Mouse (Mus musculus) T-helper 17 cell (primary cell): ENCODE results near the gene Akr1e1.
"Not testable (repeated sequence)": the region's sequence is repeated elsewhere in the genome, so short reads cannot be mapped to it uniquely, and the experiment has no call there.

Source experiments
- in situ Hi-C, 2 experiments: fragments of 300-600 bp; cut with MboI, MseI; formaldehyde crosslinking; loops; 1 replicate in 1 of 2; 2 replicates in 1 of 2; pipeline ENCODE4 v1.15.1; 2025; ENCODE audit warnings: high pct_unique_total_duplicates in 2 of 2

The Akr1e1 gene

GRCm38 (mm10) chr13:4608961-4609409, at the start of gene Akr1e1:
Gene Akr1e1 (minus strand): TSS chr13:4609174.
- in situ Hi-C loops, result no loop called here

- in situ Hi-C loops, result loop anchor here in 1 of 2 experiments (25.0 kb wide), 1 partner anchor 1829 kb away; no protein-coding TSS in a partner anchor
These were observed 49.4 kb upstream of the Akr1e1 start for GRCm38 (mm10) chr13:4658346-4658745.

DNA sequence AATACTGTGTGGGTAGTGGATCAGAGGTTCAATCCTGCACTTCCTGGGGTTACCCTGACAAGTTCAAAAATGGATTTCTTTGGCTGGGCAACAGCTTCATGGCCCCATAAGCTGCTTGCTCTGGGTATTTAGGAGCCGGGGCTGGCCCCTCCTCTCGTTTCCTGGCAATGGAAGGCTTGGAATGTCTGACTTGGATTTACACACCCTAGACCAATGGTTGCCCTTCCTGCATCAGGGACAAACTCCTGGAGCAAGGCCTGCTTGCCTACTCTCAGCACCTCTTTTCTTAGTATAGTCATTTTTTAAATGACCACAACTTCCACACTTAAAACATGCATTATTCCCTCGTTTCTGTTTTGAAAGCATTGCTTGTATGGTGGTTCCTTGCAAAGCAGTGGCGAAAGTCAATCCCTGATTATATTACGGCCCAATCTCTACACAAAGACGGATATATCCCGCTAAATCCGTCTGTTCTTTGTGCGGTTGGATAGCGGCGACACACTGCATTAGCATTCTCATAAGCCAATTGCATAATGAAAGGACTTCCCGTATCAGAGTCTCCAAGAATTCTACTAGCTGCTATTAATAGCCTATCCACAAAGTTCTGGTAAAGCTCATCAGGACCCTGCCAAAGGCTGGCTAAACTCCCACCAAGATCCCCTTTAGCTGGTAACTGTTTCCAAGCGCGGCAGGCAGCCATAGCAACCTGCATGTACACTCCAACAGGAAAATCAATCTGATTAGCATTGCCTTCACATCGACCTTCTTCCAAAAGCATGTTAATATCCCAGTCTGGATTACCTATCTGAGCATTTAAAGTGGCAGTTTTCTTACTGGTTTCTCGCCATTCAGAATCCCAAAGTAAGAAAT, 47.5 kb upstream of the Akr1e1 start:
- in situ Hi-C loops, result loop anchor here in 1 of 2 experiments (25.0 kb wide), 1 partner anchor 1831 kb away; no protein-coding TSS in a partner anchor

DNA sequence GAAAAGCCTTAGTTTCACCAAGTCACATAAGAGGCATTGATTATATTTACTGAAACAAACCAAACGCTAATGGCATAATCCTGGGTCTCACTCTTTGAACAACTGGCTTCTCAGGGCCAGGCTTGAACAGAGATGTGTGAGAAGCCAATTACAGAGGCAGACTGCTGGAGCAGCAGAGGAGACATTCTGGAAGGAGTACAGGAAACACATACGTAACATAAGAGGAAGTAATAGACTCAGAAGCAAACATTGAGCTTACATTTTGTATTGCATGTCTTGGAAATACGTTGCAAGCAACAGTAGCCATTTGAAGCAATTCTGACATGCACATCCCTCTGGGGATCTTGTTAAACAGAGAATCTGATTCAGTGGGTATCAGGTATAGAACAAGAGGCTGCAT, 41.2 kb upstream of the Akr1e1 start:
- in situ Hi-C loops, result loop anchor here in 1 of 2 experiments (25.0 kb wide), 1 partner anchor 1837 kb away; no protein-coding TSS in a partner anchor

DNA sequence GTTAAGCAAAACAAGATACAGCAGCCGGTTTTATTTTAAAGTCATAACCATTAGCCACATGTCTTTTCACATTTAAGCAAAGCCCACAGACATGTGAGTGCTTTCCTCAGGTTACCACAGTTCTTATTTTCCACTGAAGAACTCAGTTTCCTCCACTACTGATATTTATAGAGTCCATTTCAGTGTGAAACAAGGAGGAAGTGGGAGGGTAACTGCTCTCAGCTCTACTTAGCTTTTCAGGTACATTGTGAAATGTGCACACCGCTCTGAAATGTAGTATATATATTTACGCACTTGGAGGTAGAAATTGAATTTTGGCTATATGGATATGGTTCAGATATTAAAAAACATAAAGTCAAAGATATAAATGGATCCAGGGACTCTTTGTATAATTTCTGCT, 36.3 kb upstream of the Akr1e1 start:
- in situ Hi-C loops, result no loop called here

DNA sequence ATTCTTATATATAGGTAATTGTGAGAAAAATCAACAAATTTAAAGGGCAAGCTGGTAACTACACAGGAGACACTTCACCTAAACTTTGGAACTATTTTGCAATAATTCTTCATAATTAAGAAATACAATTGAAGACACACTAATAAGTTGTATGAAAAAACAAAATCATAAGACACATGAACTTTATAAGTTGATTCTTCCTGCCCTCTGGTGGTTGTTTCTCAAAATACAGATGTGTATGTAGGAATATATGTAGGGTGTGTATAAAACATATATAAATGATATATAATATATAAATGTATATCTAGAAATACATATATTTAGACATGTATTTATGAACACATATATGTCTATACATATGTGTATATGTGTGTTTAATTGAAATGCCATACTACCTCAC, 1.9 kb upstream of the Akr1e1 start:
- in situ Hi-C loops, result loop anchor here in 1 of 2 experiments (5.0 kb wide), 1 partner anchor 504 kb away; no protein-coding TSS in a partner anchor

GRCm38 (mm10) chr13:4608530-4608929, 444 bp downstream of the Akr1e1 start:
- in situ Hi-C loops, result no loop called here

GRCm38 (mm10) chr13:4606821-4607220, 2.2 kb downstream of the Akr1e1 start:
- in situ Hi-C loops, result no loop called here

GRCm38 (mm10) chr13:4603431-4603830, 5.5 kb downstream of the Akr1e1 start:
- in situ Hi-C loops, result not testable (repeated sequence)

GRCm38 (mm10) chr13:4576921-4577320, 32.1 kb downstream of the Akr1e1 start:
- in situ Hi-C loops, result loop anchor here in 1 of 2 experiments (25.0 kb wide), 1 partner anchor 465 kb away; no protein-coding TSS in a partner anchor

GRCm38 (mm10) chr13:4573871-4574270, 35.1 kb downstream of the Akr1e1 start, which contains the start of gene Akr1c21:
Gene Akr1c21 (plus strand): TSS chr13:4574075.
- in situ Hi-C loops, result no loop called here

GRCm38 (mm10) chr13:4565996-4566395, 43.0 kb downstream of the Akr1e1 start:
- in situ Hi-C loops, result no loop called here

DNA sequence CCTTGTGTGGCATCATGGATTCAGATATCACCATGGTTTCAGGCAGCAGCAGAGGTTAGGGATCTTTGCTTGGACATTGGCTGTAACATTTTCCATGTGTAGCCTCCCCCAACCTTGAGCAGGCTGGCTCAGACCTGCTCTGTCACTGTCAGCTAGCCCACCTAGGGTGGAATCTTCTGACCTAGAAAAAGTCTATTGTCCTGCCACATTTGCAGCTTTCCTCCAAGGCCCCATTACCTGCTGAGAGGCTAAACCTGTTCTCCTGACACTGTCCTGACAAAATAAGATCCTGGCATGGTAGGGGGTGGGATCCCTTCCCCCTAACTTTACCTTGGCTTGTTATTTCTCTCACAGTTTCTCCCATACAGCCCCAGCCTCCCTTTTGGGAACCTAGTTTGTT, 48.5 kb downstream of the Akr1e1 start:
- in situ Hi-C loops, result no loop called here

DNA sequence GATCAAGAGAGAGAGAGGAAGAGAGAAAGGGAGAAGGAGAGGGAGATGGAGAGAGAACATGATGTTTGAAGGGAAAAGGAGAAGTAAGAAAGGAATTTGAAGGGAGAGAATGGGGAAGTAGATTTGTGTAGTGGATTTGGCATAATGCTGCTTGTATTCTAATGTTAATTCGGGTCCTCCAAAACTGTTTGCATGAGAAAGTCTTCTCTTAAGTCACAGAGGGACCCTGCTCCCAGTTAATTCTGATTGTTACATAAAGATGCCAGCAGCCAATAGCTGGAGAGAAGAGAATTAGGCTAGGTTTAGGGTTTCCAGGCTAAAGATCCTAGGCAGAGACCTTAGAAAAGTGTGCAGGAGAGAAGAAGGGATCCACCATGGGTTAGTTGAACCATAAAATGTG, 49.8 kb downstream of the Akr1e1 start:
- in situ Hi-C loops, result no loop called here
